Mouse (Mus musculus) lung, adult 18-20 months (tissue): Measurements from ENCODE around the gene Agbl3.

Experiments
- DNase-seq, 2 experiments: peaks; one replicate each; pipeline ENCODE4 v3.0.0; 2022; ENCODE audit warnings: mixed read lengths in 2 of 2

Gene Agbl3

GRCm38 (mm10) chr6:34907696-34908260 is 127.5 kb downstream of the Agbl3 start:
- DNase-seq: peak; percentile 29 to 42
